Mouse (Mus musculus) heart, embryonic 12.5 days (tissue): Measurements from ENCODE around the gene Rex2. TPM values are rescaled to one million over a fixed set of nuclear protein-coding genes. Genes with fewer than 3 reads are reported as not detected.
"Not testable (repeated sequence)": the region's sequence is repeated elsewhere in the genome, so short reads cannot be mapped to it uniquely, and the experiment has no call there.

ENCODE experiments used
- ATAC-seq: fragments of 200-750 bp; cut with Nextera tagmentation; 2 replicates; pipeline ENCODE4 v1.8.0; 2017; ENCODE audit warnings: moderate TSS enrichment, moderate library complexity; ENCODE audit not compliant: insufficient number of reproducible peaks, low FRiP score
- H3K27ac ChIP-seq: fragments of 300-500 bp; sonication (generic); 2 replicates; pipeline ENCODE4 v1.5.1; 2016; ENCODE audit warnings: mild to moderate bottlenecking, moderate library complexity; ENCODE audit not compliant: poor library complexity, severe bottlenecking
- H3K27me3 ChIP-seq: fragments of 300-500 bp; sonication (generic); replicated peaks from 2 replicates; pipeline ENCODE4 v1.6.1; 2016; ENCODE audit warnings: mild to moderate bottlenecking, moderate library complexity
- H3K36me3 ChIP-seq: fragments of 300-500 bp; sonication (generic); 2 replicates; pipeline ENCODE4 v1.6.1; 2016; ENCODE audit warnings: mild to moderate bottlenecking, moderate library complexity
- H3K4me1 ChIP-seq: fragments of 300-500 bp; sonication (generic); replicated peaks from 2 replicates; pipeline ENCODE4 v1.6.1; 2016; ENCODE audit warnings: mild to moderate bottlenecking
- H3K4me2 ChIP-seq: fragments of 300-500 bp; sonication (generic); 2 replicates; pipeline ENCODE4 v1.6.1; 2016; ENCODE audit warnings: mild to moderate bottlenecking, moderate library complexity
- H3K4me3 ChIP-seq: fragments of 300-500 bp; sonication (generic); 2 replicates; pipeline ENCODE4 v1.5.1; 2016; ENCODE audit warnings: mild to moderate bottlenecking
- H3K9ac ChIP-seq: fragments of 300-500 bp; sonication (generic); 2 replicates; pipeline ENCODE4 v1.6.1; 2016; ENCODE audit warnings: mild to moderate bottlenecking, moderate library complexity
- H3K9me3 ChIP-seq: fragments of 300-500 bp; sonication (generic); replicated peaks from 2 replicates; pipeline ENCODE4 v1.6.1; 2016; ENCODE audit warnings: mild to moderate bottlenecking, moderate library complexity
- WGBS: fragments of 180-500 bp; shearing (Covaris S2); methylation state at CpG from one replicate; pipeline ENCODE4 v1.1.7; 2016; 5-methylcytosine and 5-hydroxymethylcytosine counted together
- polyA plus RNA-seq: library from polyadenylated mRNA; unstranded; fragments of >200 nt; fragmentation: Nextera tagmentation; extraction: Ambion mirVana; gene quantifications from 2 replicates; pipeline ENCODE4 v1.2.1, GENCODE M21; 2016

The Rex2 gene
- polyA plus RNA-seq = not detected in 2 replicates

DNA sequence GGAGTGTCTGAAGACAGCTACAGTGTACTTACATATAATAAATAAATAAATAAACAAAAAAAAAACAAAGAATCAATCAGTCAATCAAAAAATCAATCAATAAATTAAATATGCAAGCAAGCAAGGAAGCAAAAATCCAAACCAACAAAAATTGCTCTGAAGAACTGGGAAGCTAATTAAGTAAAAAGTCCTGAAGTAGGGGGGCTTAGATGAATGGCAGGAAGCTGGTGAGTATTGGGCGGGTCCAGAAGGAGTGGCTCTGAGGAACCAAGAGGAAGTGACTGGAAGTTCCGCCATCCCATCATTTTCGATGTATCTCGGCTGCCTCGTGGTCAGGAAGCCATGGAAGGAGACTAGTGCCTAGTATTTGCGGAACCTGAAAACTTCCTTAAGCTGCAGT, at the start of gene Rex2:
Rex2 (plus strand) TSS at position 301 of the 400 bp plus-strand sequence.
- H3K36me3 ChIP-seq, H3K4me3 ChIP-seq, ATAC-seq, H3K9me3 ChIP-seq, H3K27ac ChIP-seq, H3K27me3 ChIP-seq, H3K4me1 ChIP-seq, H3K4me2 ChIP-seq, H3K9ac ChIP-seq: not testable (repeated sequence)
- WGBS = no CpG with 5 or more reads among the region's 6 CpGs

DNA sequence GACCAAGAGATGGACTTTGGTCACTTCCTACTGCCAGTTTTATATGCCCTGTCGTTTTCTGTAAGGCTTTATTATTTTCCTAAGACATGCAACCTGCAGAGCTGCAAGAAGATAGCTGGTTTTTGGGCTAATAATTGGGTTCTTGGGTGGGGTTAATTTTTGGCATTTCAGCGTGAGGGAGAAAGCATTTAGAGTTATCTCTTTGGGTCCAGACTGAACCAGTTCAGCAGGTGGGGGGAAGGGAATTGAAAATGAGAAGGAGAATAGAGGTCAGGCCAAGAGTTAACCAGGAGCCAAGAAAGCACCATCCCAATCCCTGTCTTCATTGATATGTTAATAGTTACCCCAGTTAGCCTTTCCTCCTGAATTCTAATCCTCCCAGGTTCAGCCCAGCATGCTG, 45.1 kb upstream of the Rex2 start:
- not testable (repeated sequence) for ATAC-seq, H3K4me2 ChIP-seq, H3K4me3 ChIP-seq, H3K27me3 ChIP-seq, H3K9ac ChIP-seq, H3K4me1 ChIP-seq, H3K36me3 ChIP-seq, H3K9me3 ChIP-seq, H3K27ac ChIP-seq
- WGBS = 15% methylated on average over 2 of the region's 2 CpGs

DNA sequence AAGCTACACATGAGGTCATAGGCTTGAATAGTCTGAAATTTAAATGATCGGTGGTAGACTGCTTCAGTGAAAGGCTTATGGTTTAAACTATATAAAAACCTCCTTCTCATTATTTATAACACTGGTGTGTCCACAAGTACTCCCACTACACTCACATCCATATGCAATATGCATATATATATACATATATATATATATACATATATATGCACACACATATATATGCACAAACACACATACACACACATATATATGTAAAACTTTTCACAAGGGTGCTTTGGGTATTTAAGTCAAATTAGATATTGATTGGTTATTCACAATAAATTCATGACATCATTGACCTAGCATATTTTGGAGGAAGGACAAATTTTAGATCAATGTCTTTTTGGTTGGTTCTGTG, 3.2 kb upstream of the Rex2 start:
- H3K36me3 ChIP-seq, H3K9ac ChIP-seq, H3K9me3 ChIP-seq, ATAC-seq, H3K4me3 ChIP-seq, H3K27me3 ChIP-seq, H3K4me1 ChIP-seq, H3K27ac ChIP-seq, H3K4me2 ChIP-seq: not testable (repeated sequence)
- no CpG with 5 or more reads among the region's 1 CpGs for WGBS

DNA sequence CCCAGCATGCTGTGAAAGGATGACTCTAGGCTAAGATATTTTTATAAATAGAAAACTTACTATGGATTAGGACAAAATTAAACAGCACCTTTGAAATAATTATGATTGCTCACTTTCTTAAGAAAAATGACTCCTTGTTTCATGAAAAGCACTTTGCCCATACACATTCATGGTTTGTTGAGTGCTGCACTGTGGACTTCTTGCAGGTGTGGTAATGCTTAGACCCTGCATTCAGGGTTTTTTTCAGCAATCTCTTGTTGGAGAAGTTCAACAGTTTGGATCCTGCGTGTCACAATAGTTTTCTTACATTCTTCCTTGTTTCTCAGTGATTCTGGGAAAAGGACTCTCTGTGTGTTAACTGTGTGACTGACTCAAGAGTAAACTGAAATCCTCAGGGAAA, 4.7 kb downstream of the Rex2 start:
- not testable (repeated sequence) for ATAC-seq, H3K4me3 ChIP-seq, H3K4me1 ChIP-seq, H3K36me3 ChIP-seq, H3K27me3 ChIP-seq, H3K9ac ChIP-seq, H3K27ac ChIP-seq, H3K4me2 ChIP-seq, H3K9me3 ChIP-seq
- 45% methylated on average over 1 of the region's 1 CpGs for WGBS

DNA sequence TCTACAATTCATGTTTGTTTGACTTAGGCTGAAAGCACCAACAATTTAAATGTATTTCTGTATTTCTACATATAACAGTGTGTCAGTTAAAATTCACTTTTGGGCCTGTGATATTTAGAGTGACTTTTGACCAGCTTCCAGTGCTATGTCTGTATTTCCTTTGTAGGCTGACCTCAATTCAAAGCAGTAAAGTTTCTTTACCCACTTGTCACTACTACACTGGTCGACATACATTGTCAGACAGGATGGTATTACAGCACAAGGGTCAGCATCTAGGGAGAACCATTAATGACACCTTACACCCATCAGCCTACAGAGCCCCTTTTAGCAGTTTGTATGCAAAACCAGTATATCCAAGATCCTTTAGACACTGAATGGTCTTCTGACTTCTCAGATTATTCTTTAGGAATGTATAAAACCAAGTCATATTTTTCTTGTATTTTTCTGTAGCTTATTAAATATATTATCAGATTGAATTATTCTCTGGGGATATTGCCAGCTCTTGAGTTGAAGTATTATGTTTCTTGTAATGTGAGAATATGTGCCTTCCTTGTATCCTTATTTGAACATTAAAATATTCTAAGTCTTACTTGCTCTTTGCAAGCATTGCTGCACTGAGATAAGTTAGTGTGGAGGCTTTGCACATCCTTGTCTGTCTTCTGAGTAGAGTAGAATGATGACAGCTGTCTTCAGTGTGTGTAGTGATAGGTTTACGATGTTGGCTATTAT, 9.8 kb downstream of the Rex2 start:
- WGBS = 80% methylated on average over 1 of the region's 2 CpGs
- ATAC-seq = peak; percentile 57; the same call in 1 of the 2 replicates
- H3K36me3 ChIP-seq, H3K9me3 ChIP-seq, H3K4me3 ChIP-seq, H3K27ac ChIP-seq, H3K4me1 ChIP-seq, H3K9ac ChIP-seq, H3K4me2 ChIP-seq, H3K27me3 ChIP-seq: not testable (repeated sequence)

DNA sequence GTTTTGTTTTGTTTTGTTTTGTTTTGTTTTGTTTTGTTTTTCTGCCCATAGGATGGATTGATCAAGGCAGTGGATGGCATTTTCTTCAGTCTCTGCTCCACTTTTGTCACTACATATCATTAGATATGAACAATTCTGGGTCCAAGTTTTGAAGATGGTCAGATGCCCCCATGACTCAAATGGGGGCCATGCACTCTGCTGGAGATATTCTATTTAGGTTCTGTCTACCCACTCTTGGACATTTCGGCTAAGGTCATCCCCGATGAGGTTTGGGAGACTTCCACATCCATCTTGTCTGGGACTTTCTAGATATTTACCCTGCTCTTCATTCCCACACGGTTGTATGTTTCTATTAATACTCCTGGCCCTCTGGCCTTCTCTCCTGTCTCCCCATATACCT, 42.1 kb downstream of the Rex2 start:
- ATAC-seq, H3K4me3 ChIP-seq: not testable (repeated sequence)

DNA sequence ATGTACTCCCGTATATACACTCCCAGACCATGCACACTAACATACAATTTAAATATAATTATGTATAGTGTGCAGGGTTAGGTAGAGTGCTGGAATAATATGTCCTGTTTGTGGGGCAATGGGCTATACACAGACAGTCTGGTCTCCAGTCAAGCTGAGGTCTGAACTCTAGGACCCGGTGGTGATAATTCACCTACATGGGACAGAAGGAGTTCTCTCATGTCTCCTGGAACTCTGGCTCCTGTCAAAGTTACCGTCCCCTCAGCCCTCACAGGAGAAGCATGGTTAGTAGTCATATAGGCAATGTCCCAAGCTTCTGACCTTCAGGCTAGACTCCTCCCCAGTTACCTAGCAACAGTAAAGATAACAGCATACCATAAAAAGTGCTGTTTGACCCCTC, 44.2 kb downstream of the Rex2 start:
- H3K4me1 ChIP-seq, H3K36me3 ChIP-seq, H3K27me3 ChIP-seq, H3K4me3 ChIP-seq, H3K9ac ChIP-seq, ATAC-seq, H3K27ac ChIP-seq, H3K4me2 ChIP-seq, H3K9me3 ChIP-seq: not testable (repeated sequence)
- WGBS = 74% methylated on average over 3 of the region's 3 CpGs

More for the DNA sequence above, 42.1 kb downstream of the Rex2 start:
- not testable (repeated sequence) for H3K27ac ChIP-seq, H3K9me3 ChIP-seq, H3K4me2 ChIP-seq, H3K9ac ChIP-seq, H3K4me1 ChIP-seq, H3K27me3 ChIP-seq, H3K36me3 ChIP-seq
- 84% methylated on average over 3 of the region's 3 CpGs for WGBS

DNA sequence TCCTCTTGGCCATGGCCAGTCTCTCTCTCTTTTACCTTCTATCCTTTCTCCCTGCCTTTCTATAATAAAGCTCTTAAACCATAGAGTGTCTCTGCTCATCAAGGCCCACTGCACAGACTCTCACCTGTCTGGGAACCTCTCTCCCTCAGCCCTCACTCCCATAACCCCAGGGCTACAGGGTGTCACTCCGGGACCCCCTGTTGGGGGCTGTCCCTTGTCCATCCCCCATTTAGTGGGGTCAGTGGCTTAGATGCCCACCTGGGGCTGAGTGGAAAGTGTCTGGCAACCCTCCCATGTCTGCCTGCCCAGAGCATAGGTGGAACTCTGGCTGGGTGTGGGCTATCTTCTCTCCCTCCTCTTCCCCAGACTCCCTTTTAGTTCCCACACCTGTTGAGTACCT, 44.7 kb downstream of the Rex2 start:
- not testable (repeated sequence) for H3K27ac ChIP-seq, ATAC-seq, H3K36me3 ChIP-seq, H3K4me1 ChIP-seq, H3K4me3 ChIP-seq, H3K9ac ChIP-seq, H3K27me3 ChIP-seq, H3K9me3 ChIP-seq, H3K4me2 ChIP-seq
- 71% methylated on average over 1 of the region's 1 CpGs for WGBS

DNA sequence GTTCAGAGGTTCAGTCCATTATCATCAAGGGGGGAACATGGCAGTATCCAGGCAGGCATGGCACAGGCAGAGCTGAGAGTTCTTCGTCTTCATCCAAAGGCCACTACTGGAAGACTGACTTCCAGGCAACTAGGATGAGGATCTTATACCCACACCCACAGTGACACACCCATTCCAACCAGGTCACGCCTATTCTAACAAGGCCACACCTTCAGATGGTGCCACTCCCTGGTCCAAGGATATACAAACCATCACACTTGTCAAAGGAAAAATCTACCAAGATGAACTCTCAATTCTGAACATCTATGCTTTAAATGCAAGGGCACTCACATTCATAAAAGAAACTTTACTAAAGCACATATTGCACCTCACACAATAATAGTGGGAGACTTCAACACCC, 74.0 kb downstream of the Rex2 start:
- ATAC-seq, H3K36me3 ChIP-seq, H3K27ac ChIP-seq, H3K27me3 ChIP-seq, H3K4me3 ChIP-seq, H3K4me1 ChIP-seq, H3K9ac ChIP-seq, H3K9me3 ChIP-seq, H3K4me2 ChIP-seq: not testable (repeated sequence)
- WGBS = 61% methylated on average over 2 of the region's 2 CpGs

DNA sequence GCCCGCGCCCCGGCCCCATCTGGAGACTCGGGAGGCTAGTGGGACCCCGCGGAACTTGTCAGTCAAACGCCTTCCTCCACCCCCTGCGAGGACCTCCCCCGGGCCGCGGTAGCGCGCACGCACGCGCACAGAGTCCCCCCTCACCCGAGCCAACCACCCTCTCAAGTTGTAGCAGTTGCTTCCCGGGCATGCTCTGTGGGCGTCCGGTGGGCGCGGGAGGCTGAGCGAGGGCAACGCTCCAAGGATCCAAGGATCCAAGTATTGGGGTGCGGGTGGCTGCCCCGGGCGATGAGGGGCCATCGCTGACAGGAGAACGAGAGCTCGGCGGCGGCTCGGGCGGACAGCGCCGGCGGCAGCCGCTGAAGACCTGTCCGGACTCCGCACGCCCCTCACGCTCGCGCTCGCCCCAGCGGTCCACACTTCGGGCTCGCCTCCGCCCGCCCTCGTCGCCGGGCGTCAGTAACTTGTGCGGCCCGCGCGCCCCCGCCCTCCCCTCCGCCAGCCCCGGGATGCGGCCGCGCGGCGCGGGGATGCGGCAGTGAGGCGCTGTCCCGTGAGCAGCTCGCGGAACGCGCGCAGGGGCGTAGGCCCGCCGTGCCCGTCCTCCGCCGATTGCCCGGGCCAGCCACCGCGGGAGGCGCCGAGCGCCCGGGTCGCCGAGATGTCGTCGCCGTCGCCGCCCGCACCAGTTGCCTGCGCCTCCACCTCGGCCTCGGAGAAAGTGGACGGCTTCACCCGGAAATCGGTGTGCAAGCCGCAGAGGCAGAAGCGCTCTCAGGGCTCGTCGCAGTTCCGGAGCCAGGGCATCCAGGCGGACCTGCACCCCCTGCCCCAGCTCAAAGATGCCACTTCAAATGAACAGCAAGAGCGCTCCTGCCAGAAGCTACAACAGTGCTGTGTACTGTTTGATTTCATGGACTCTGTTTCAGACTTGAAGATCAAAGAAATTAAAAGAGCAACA, 80.3 kb downstream of the Rex2 start:
- H3K27me3 ChIP-seq, H3K9me3 ChIP-seq, H3K4me1 ChIP-seq, H3K36me3 ChIP-seq, H3K27ac ChIP-seq: not testable (repeated sequence)
- ATAC-seq = peak; percentile 71
- under 1% methylated on average over 74 of the region's 109 CpGs for WGBS
- H3K4me2 ChIP-seq = peak overlapping the region; percentile 98
- H3K9ac ChIP-seq = peak overlapping the region; percentile 28
- H3K4me3 ChIP-seq = peak overlapping the region; percentile 61

DNA sequence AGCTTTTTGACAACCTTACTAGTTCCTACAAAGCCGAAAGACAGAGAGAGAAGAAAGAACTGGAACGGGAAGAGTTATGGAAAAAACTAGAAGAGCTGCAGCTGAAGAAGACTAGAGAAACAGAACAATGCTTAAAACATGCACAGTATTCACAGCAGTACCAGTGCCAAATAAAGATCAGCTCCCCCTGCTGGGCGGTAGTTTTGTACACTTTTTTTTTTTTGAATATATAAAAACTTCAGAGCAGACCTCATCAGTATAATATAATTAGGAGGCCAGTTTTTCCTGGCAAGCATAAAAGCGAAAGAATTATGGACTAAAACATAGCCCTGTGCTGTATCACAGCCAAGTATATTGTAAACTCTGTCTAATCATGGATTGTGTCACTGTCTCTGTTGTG, 82.2 kb downstream of the Rex2 start:
- not testable (repeated sequence) for H3K9me3 ChIP-seq, H3K4me1 ChIP-seq, H3K4me3 ChIP-seq, H3K27ac ChIP-seq, ATAC-seq, H3K4me2 ChIP-seq, H3K9ac ChIP-seq, H3K27me3 ChIP-seq, H3K36me3 ChIP-seq
- 36% methylated on average over 4 of the region's 4 CpGs for WGBS
